Mouse (Mus musculus) G1E (cell line): Measurements from ENCODE around the gene Olfr187.

ENCODE experiments used
- CTCF ChIP-seq: IDR thresholded peaks from 2 replicates; pipeline ENCODE4 v1.5.1; 2012; ENCODE audit warnings: low read depth, low read length, inconsistent platforms, mixed read lengths
- GATA1 ChIP-seq: IDR thresholded peaks from 2 replicates; pipeline ENCODE4 v1.6.1; 2012; ENCODE audit warnings: borderline replicate concordance, low read length, inconsistent platforms, mixed read lengths
- GATA2 ChIP-seq: IDR thresholded peaks from 2 replicates; pipeline ENCODE4 v1.6.1; 2012; ENCODE audit warnings: low read depth, low read length, inconsistent platforms, borderline replicate concordance
- POLR2AphosphoS5 ChIP-seq: IDR thresholded peaks from 2 replicates; pipeline ENCODE4 v1.6.1; 2012; ENCODE audit warnings: low read depth, low read length, inconsistent platforms; ENCODE audit not compliant: insufficient replicate concordance
- TAL1 ChIP-seq: conservative IDR thresholded peaks from 2 replicates; pipeline ENCODE4 v1.6.1; 2012; ENCODE audit warnings: low read depth, low read length, inconsistent platforms, mixed read lengths

DNA sequence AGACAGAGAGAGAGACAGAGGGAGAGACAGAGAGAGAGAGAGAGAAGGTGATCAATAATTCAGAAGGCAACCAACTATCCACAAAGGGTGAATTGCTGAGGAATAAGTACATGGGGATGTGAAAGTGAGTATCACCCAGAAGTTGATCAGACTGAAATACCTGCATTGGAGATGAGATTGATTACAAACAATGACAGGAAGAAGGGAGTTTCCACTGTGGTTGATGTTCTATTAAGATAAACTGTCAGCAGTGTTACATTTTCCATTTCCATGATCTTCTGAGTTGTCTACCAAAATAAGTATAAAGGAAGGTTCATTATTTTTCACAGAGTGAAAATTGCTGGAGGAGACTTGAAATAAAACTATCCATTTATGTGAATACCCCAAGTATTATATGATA, 32.4 kb downstream of the Olfr187 start:
- TF ChIP-seq CTCF, result no peak
- TF ChIP-seq GATA1, result no peak
- TF ChIP-seq TAL1, result no peak
- no peak for TF ChIP-seq POLR2AphosphoS5
- TF ChIP-seq GATA2, result no peak
